Mouse (Mus musculus) intestine, embryonic 16.5 days (tissue): Measurements from ENCODE around the gene Rev3l. TPM values are rescaled to one million over a fixed set of nuclear protein-coding genes. Genes with fewer than 3 reads are reported as not detected.
A peak's percentile ranks its signal among the peaks of the same experiment; 100 is the strongest.

Experiments
- ATAC-seq: fragments of 200-750 bp; cut with Nextera tagmentation; 2 replicates; pipeline ENCODE4 v1.8.0; 2017; ENCODE audit warnings: moderate TSS enrichment, moderate library complexity
- H3K27ac ChIP-seq: fragments of 300-500 bp; sonication (generic); 2 replicates; pipeline ENCODE4 v1.5.1; 2014; ENCODE audit warnings: mild to moderate bottlenecking, low read length
- H3K27me3 ChIP-seq: fragments of 300-500 bp; sonication (generic); replicated peaks from 2 replicates; pipeline ENCODE4 v1.6.1; 2014; ENCODE audit warnings: low read length, control low read depth, mixed read lengths; ENCODE audit not compliant: control insufficient read depth, insufficient read depth
- H3K36me3 ChIP-seq: fragments of 300-500 bp; sonication (generic); 2 replicates; pipeline ENCODE4 v1.6.1; 2014; ENCODE audit warnings: low read length, control low read depth; ENCODE audit not compliant: control insufficient read depth, insufficient read depth
- H3K4me1 ChIP-seq: fragments of 300-500 bp; sonication (generic); 2 replicates; pipeline ENCODE4 v1.6.1; 2014; ENCODE audit warnings: low read length, control low read depth, mixed read lengths; ENCODE audit not compliant: control insufficient read depth, insufficient read depth
- H3K4me2 ChIP-seq: fragments of 300-500 bp; sonication (generic); 2 replicates; pipeline ENCODE4 v1.6.1; 2014; ENCODE audit warnings: low read depth, low read length, control low read depth
- H3K4me3 ChIP-seq: fragments of 300-500 bp; sonication (generic); 2 replicates; pipeline ENCODE4 v1.5.1; 2014; ENCODE audit warnings: mild to moderate bottlenecking, low read length
- H3K9ac ChIP-seq: fragments of 300-500 bp; sonication (generic); 2 replicates; pipeline ENCODE4 v1.6.1; 2014; ENCODE audit warnings: low read depth, low read length
- H3K9me3 ChIP-seq: fragments of 300-500 bp; sonication (generic); 2 replicates; pipeline ENCODE4 v1.6.1; 2016; ENCODE audit warnings: low read length, control low read depth; ENCODE audit not compliant: control insufficient read depth
- WGBS: fragments of 180-500 bp; shearing (Covaris S2); extraction: QIAGEN DNeasy Blood & Tissue Kit; methylation state at CpG from one replicate; pipeline ENCODE4 v1.1.7; 2014; 5-methylcytosine and 5-hydroxymethylcytosine counted together
- polyA plus RNA-seq: library from polyadenylated mRNA; unstranded; fragments of >200 nt; fragmentation: Nextera tagmentation; extraction: Ambion mirVana; gene quantifications from 2 replicates; pipeline ENCODE4 v1.2.1, GENCODE M21; 2015

Rev3l gene
- polyA plus RNA-seq, 1 experiment from 2014 or later = 8.7 TPM

- WGBS = 78% methylated on average over 9 of the region's 9 CpGs
- no peak overlapping the region for H3K4me3 ChIP-seq
- H3K27me3 ChIP-seq = no peaks in the 10 kb centered on the region
- H3K4me2 ChIP-seq = no peak overlapping the region
- no peak overlapping the region for H3K9ac ChIP-seq
- no peak for ATAC-seq
- no peaks in the 10 kb centered on the region for H3K4me1 ChIP-seq
- no peaks in the 10 kb centered on the region for H3K36me3 ChIP-seq
- no peaks in the 10 kb centered on the region for H3K9me3 ChIP-seq
- 0 out of 2 replicates have a peak overlapping the region, but pooled peaks have one; percentile 8 for H3K27ac ChIP-seq
Observed at GRCm38 (mm10) chr10:39773940-39774726, 42.2 kb downstream of the Rev3l start.

- no peaks in the 10 kb centered on the region for H3K36me3 ChIP-seq
- H3K4me2 ChIP-seq = no peak overlapping the region
- H3K4me3 ChIP-seq = no peak overlapping the region
- no peak overlapping the region for H3K9ac ChIP-seq
- ATAC-seq = no peak
- 91% methylated on average over 3 of the region's 3 CpGs for WGBS
- H3K27ac ChIP-seq = no peak overlapping the region
- no peaks in the 10 kb centered on the region for H3K4me1 ChIP-seq
- H3K27me3 ChIP-seq = no peaks in the 10 kb centered on the region
- H3K9me3 ChIP-seq = no peaks in the 10 kb centered on the region
Observed at GRCm38 (mm10) chr10:39776927-39777326, 45.0 kb downstream of the Rev3l start.

GRCm38 (mm10) chr10:39778305-39778704 lies 46.4 kb downstream of the Rev3l start:
- H3K36me3 ChIP-seq = no peaks in the 10 kb centered on the region
- ATAC-seq = no peak
- no peak overlapping the region for H3K4me3 ChIP-seq
- 87% methylated on average over 4 of the region's 4 CpGs for WGBS
- H3K4me1 ChIP-seq = no peaks in the 10 kb centered on the region
- H3K9ac ChIP-seq = no peak overlapping the region
- H3K4me2 ChIP-seq = no peak overlapping the region
- H3K27me3 ChIP-seq = no peaks in the 10 kb centered on the region
- no peak overlapping the region for H3K27ac ChIP-seq
- no peaks in the 10 kb centered on the region for H3K9me3 ChIP-seq

- no peaks in the 10 kb centered on the region for H3K36me3 ChIP-seq
- H3K4me2 ChIP-seq = no peak overlapping the region
- H3K4me3 ChIP-seq = no peak overlapping the region
- H3K27me3 ChIP-seq = no peaks in the 10 kb centered on the region
- no peaks in the 10 kb centered on the region for H3K4me1 ChIP-seq
- H3K9me3 ChIP-seq = no peaks in the 10 kb centered on the region
- H3K9ac ChIP-seq = no peak overlapping the region
- 84% methylated on average over 3 of the region's 3 CpGs for WGBS
- ATAC-seq = no peak
- H3K27ac ChIP-seq = no peak overlapping the region
Observed at GRCm38 (mm10) chr10:39785241-39785640, 53.3 kb downstream of the Rev3l start.

GRCm38 (mm10) chr10:39793295-39793694 lies 61.4 kb downstream of the Rev3l start:
- no peak for ATAC-seq
- Histone ChIP-seq H3K4me1 (no peaks in the 10 kb centered on the region), H3K27ac (no peak overlapping the region), H3K9ac (no peak overlapping the region), H3K27me3 (no peaks in the 10 kb centered on the region), H3K4me2 (no peak overlapping the region), H3K4me3 (no peak overlapping the region), H3K9me3 (no peaks in the 10 kb centered on the region), H3K36me3 (0 out of 2 replicates have a peak, but pooled peaks cover 4% of the 10 kb centered on the region)
- WGBS = 81% methylated on average over 1 of the region's 1 CpGs

GRCm38 (mm10) chr10:39811507-39811906 lies 79.6 kb downstream of the Rev3l start:
- H3K4me2 ChIP-seq = no peak overlapping the region
- whole genome bisulfite sequencing = 71% methylated on average over 3 of the region's 3 CpGs
- H3K4me1 ChIP-seq = no peaks in the 10 kb centered on the region
- ATAC-seq = no peak
- H3K9ac ChIP-seq = no peak overlapping the region
- H3K9me3 ChIP-seq = no peaks in the 10 kb centered on the region
- no peak overlapping the region for H3K4me3 ChIP-seq
- H3K27ac ChIP-seq = no peak overlapping the region
- no peaks in the 10 kb centered on the region for H3K27me3 ChIP-seq
- peaks cover 16% of the 10 kb centered on the region for H3K36me3 ChIP-seq

- H3K4me2 ChIP-seq = no peak overlapping the region
- H3K27ac ChIP-seq = no peak overlapping the region
- no peaks in the 10 kb centered on the region for H3K27me3 ChIP-seq
- 93% methylated on average over 1 of the region's 1 CpGs for WGBS
- ATAC-seq = no peak
- no peak overlapping the region for H3K9ac ChIP-seq
- H3K9me3 ChIP-seq = no peaks in the 10 kb centered on the region
- peaks cover 4% of the 10 kb centered on the region; the same call in 1 of the 2 replicates for H3K36me3 ChIP-seq
- H3K4me3 ChIP-seq = no peak overlapping the region
- H3K4me1 ChIP-seq = no peaks in the 10 kb centered on the region
Observed at GRCm38 (mm10) chr10:39842621-39843020, 110.7 kb downstream of the Rev3l start.

GRCm38 (mm10) chr10:39865509-39865908 lies 133.6 kb downstream of the Rev3l start:
- Histone ChIP-seq H3K27ac (no peak overlapping the region), H3K27me3 (no peaks in the 10 kb centered on the region), H3K9me3 (no peaks in the 10 kb centered on the region), H3K4me2 (no peak overlapping the region), H3K36me3 (peaks cover 10% of the 10 kb centered on the region), H3K4me3 (no peak overlapping the region), H3K9ac (no peak overlapping the region), H3K4me1 (no peaks in the 10 kb centered on the region)
- 81% methylated on average over 2 of the region's 2 CpGs for WGBS
- no peak for ATAC-seq

- no peak overlapping the region for H3K9ac ChIP-seq
- WGBS = 45% methylated on average over 3 of the region's 3 CpGs
- no peak overlapping the region for H3K27ac ChIP-seq
- H3K4me2 ChIP-seq = no peak overlapping the region
- no peaks in the 10 kb centered on the region for H3K27me3 ChIP-seq
- no peaks in the 10 kb centered on the region for H3K36me3 ChIP-seq
- ATAC-seq = no peak
- H3K4me1 ChIP-seq = no peaks in the 10 kb centered on the region
- H3K4me3 ChIP-seq = no peak overlapping the region
- H3K9me3 ChIP-seq = no peaks in the 10 kb centered on the region
Observed at GRCm38 (mm10) chr10:39888621-39889020, 156.7 kb downstream of the Rev3l start.
